Mouse (Mus musculus) E14TG2a.4 (cell line): ENCODE data around the gene Gmds.

ENCODE experiments used
- CTCF ChIP-seq: conservative IDR thresholded peaks from 2 replicates; pipeline ENCODE4 v1.5.1; 2014; ENCODE audit warnings: low read length
- NANOG ChIP-seq: IDR thresholded peaks from 2 replicates; pipeline ENCODE4 v1.6.1; 2014; ENCODE audit warnings: borderline replicate concordance, low read length, mixed read lengths
- POU5F1 ChIP-seq: IDR thresholded peaks from 2 replicates; pipeline ENCODE4 v1.6.1; 2014; ENCODE audit warnings: low read length, borderline replicate concordance

DNA sequence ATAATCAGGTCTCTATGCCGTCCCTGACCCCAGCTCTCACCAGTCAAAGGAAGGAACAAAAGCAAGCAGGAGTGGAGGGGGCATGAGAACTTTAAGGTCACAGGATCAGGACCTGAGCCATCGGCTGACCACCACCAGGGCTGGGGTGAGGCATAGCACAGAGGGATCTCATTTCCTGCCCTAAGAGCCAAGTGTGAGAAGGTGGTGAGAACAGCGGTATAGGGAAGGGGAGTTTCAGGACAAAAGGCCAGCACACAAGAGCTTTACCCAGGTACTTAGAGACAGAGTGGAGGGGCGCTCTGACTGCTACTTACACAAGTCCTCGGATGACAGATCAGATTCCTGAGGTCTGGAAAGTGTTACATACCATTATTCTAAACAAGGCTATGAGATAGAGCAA is 426.6 kb downstream of the Gmds start:
- TF ChIP-seq CTCF (no peak), POU5F1 (no peak), NANOG (no peak)
